Mouse (Mus musculus) MEL (cell line): Measurements from ENCODE around the gene Kcnj2.

Source experiments
- CTCF ChIP-seq, 3 experiments: IDR thresholded peaks in 2 of 3; conservative IDR thresholded peaks in 1 of 3; 2 replicates each; pipeline ENCODE4 v1.5.1; 2011 to 2012; ENCODE audit warnings: low read length in 3 of 3, low read depth in 2 of 3, mild to moderate bottlenecking in 2 of 3, improper control_type of control experiment in 1 of 3, inconsistent platforms in 1 of 3, mixed read lengths in 1 of 3, moderate library complexity in 1 of 3; ENCODE audit not compliant: control insufficient read depth in 1 of 3, insufficient read depth in 1 of 3, poor library complexity in 1 of 3, severe bottlenecking in 1 of 3
- E2F4 ChIP-seq: IDR thresholded peaks from 2 replicates; pipeline ENCODE4 v1.6.1; 2011; ENCODE audit warnings: low read depth, low read length, improper control_type of control experiment, borderline replicate concordance
- EP300 ChIP-seq, 2 experiments: IDR thresholded peaks; 2 replicates each; pipeline ENCODE4 v1.6.1; 2011; ENCODE audit warnings: improper control_type of control experiment in 2 of 2, low read length in 2 of 2, low read depth in 1 of 2, mild to moderate bottlenecking in 1 of 2
- KAT2A ChIP-seq: conservative IDR thresholded peaks from 2 replicates; pipeline ENCODE4 v1.6.1; 2012; ENCODE audit warnings: low read depth, low read length, improper control_type of control experiment, inconsistent platforms
- MXI1 ChIP-seq: IDR thresholded peaks from 2 replicates; pipeline ENCODE4 v1.6.1; 2011; ENCODE audit warnings: mild to moderate bottlenecking, low read depth, low read length, improper control_type of control experiment
- POLR2AphosphoS2 ChIP-seq: IDR thresholded peaks from 2 replicates; pipeline ENCODE4 v1.6.1; 2011; ENCODE audit warnings: low read length, improper control_type of control experiment
- RAD21 ChIP-seq: IDR thresholded peaks from 2 replicates; pipeline ENCODE4 v1.6.1; 2011; ENCODE audit warnings: mild to moderate bottlenecking, low read depth, low read length, improper control_type of control experiment
- RCOR1 ChIP-seq: IDR thresholded peaks from 2 replicates; pipeline ENCODE4 v1.6.1; 2012; ENCODE audit warnings: low read depth, mild to moderate bottlenecking, inconsistent platforms, low read length, improper control_type of control experiment
- SIN3A ChIP-seq: IDR thresholded peaks from 2 replicates; pipeline ENCODE4 v1.6.1; 2012; ENCODE audit warnings: low read length, improper control_type of control experiment, inconsistent platforms
- UBTF ChIP-seq: IDR thresholded peaks from 2 replicates; pipeline ENCODE4 v1.6.1; 2012; ENCODE audit warnings: low read depth, mild to moderate bottlenecking, inconsistent platforms, low read length, improper control_type of control experiment, moderate library complexity, borderline replicate concordance; ENCODE audit not compliant: insufficient read depth
- USF2 ChIP-seq, 2 experiments: IDR thresholded peaks; 2 replicates each; pipeline ENCODE4 v1.6.1; 2011 to 2012; ENCODE audit warnings: improper control_type of control experiment in 2 of 2, low read length in 2 of 2, borderline replicate concordance in 1 of 2, inconsistent platforms in 1 of 2, low read depth in 1 of 2, mild to moderate bottlenecking in 1 of 2; ENCODE audit not compliant: insufficient read depth in 1 of 2
- ZC3H11A ChIP-seq: IDR thresholded peaks from 2 replicates; pipeline ENCODE4 v1.6.1; 2012; ENCODE audit warnings: low read depth, mild to moderate bottlenecking, inconsistent platforms, low read length, improper control_type of control experiment
- ZKSCAN1 ChIP-seq: IDR thresholded peaks from 2 replicates; pipeline ENCODE4 v1.6.1; 2012; ENCODE audit warnings: low read depth, mild to moderate bottlenecking, inconsistent platforms, low read length, improper control_type of control experiment, moderate library complexity

GRCm38 (mm10) chr11:111020211-111020610 is 45.8 kb upstream of the Kcnj2 start:
- TF ChIP-seq CTCF (IDR thresholded peaks at IDR 0.05 in 2 of 3, conservative IDR thresholded peaks at IDR 0.05 in 1 of 3; ENCODE audit: control insufficient read depth in 1 of 3, insufficient read depth in 1 of 3, low read depth in 2 of 3, low read length in 3 of 3, poor library complexity in 1 of 3, severe bottlenecking in 1 of 3) (no peak), UBTF (no peak), ZC3H11A (no peak), SIN3A (no peak), ZKSCAN1 (no peak), RAD21 (no peak), USF2 (IDR thresholded peaks at IDR 0.05; ENCODE audit: borderline replicate concordance in 1 of 2, insufficient read depth in 1 of 2, low read depth in 1 of 2, low read length in 2 of 2) (no peak), EP300 (IDR thresholded peaks at IDR 0.05; ENCODE audit: low read depth in 1 of 2, low read length in 2 of 2) (no peak), KAT2A (no peak), E2F4 (no peak), RCOR1 (no peak), POLR2AphosphoS2 (no peak), MXI1 (no peak)
